In the genomic region with DNA sequence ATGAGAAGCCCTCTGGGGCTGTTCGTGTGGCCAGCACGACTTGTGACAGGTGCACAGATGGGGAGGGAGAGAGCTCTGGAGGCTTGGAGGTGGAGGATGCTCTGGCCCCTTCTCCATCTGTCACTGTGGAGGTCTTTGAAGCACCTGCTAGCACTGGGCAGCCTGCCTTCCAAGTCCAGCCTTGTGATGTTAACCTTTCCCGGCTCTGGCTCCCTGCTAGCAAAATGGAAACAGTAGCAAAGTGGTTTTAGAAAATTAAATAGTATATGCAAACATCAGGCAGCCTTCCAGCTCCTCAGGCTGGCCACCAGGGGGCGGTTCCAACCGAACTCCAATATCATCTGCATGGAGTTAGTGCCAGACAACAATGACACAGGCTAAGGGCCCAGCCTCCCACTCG, we compare ENCODE assay signal across 9 mouse cellular contexts. TPM values are rescaled to one million over a fixed set of nuclear protein-coding genes. Genes with fewer than 3 reads are reported as not detected.
DNase-seq lines count a peak whose midpoint lies in the region; ATAC-seq and TF ChIP-seq lines count a peak whose summit lies in the region.
"Had no signal": no experiment of that assay in that cellular context is flagged by ENCODE, and none has a peak within 500 bp of the region (broad histone marks: within the 10 kb centered on the region; RNA-seq: fewer than 3 reads in every experiment).

No protein-coding gene starts in this region.

- TF ChIP-seq CTCF in bone marrow, adult 2 months (IDR thresholded peaks at IDR 0.05; ENCODE audit: control insufficient read depth, insufficient read depth, low read length): peak; percentile 64
- peak; percentile 71 for TF ChIP-seq CTCF in lung, embryonic 14.5 days (IDR thresholded peaks at IDR 0.05; ENCODE audit: low read depth)

- TF ChIP-seq POLR2A in bone marrow, adult 2 months (IDR thresholded peaks at IDR 0.05; ENCODE audit: borderline replicate concordance, control insufficient read depth, low read depth, low read length): no peak

- 62% methylated on average over 6 of the region's 6 CpGs for whole genome bisulfite sequencing in bone marrow, adult 2 months
- 40% methylated on average over 6 of the region's 6 CpGs for WGBS in lung, embryonic 14.5 days

- H3K27me3 ChIP-seq in lung, embryonic 14.5 days (ENCODE audit: insufficient read depth, low read length): no peaks in the 10 kb centered on the region
- H3K27me3 ChIP-seq: limb, embryonic 13.5 days had no signal

- H3K27ac ChIP-seq in bone marrow, adult 2 months (ENCODE audit: control insufficient read depth, insufficient read depth, low read depth, low read length, poor library complexity): no peak overlapping the region
- no peak overlapping the region for H3K27ac ChIP-seq in lung, embryonic 14.5 days (ENCODE audit: low read depth)
- H3K27ac ChIP-seq: limb, embryonic 13.5 days had no signal

- no peaks in the 10 kb centered on the region for H3K9me3 ChIP-seq in lung, embryonic 14.5 days (ENCODE audit: low read depth, low read length)
- H3K9me3 ChIP-seq: limb, embryonic 13.5 days had no signal

- DNase-seq in CD4-positive, CD25-positive, alpha-beta regulatory T cell, adult 2 months (ENCODE audit: low read depth, low spot score): peak; percentile 56
- peak; percentile 13 to 21 for DNase-seq in left cerebral cortex, adult 18-20 months (ENCODE audit: low spot score in 2 of 2)
- DNase-seq in left cerebral cortex, adult 9 months (ENCODE audit: low spot score in 2 of 2): no peak
- peak; percentile 52 for DNase-seq in lung, embryonic 14.5 days
- DNase-seq in kidney, postnatal 14 days: no peak

- no peak overlapping the region for H3K9ac ChIP-seq in lung, embryonic 14.5 days
- H3K9ac ChIP-seq: limb, embryonic 13.5 days had no signal

- H3K4me1 ChIP-seq in bone marrow, adult 2 months (ENCODE audit: control insufficient read depth, insufficient read depth, low read length): no peaks in the 10 kb centered on the region; the same call in 1 of the 2 replicates
- H3K4me1 ChIP-seq in lung, embryonic 14.5 days (ENCODE audit: insufficient read depth): no peaks in the 10 kb centered on the region

- H3K4me3 ChIP-seq in bone marrow, adult 2 months (replicated peaks; ENCODE audit: control insufficient read depth, low read depth, low read length): no peak overlapping the region
- H3K4me3 ChIP-seq in lung, embryonic 14.5 days (ENCODE audit: low read depth, low read length): no peak overlapping the region
- H3K4me3 ChIP-seq: limb, embryonic 13.5 days had no signal

- H3K4me2 ChIP-seq in lung, embryonic 14.5 days: no peak overlapping the region
- H3K4me2 ChIP-seq: limb, embryonic 13.5 days had no signal

- H3K36me3 ChIP-seq in lung, embryonic 14.5 days (ENCODE audit: insufficient read depth): no peaks in the 10 kb centered on the region

- no peak for ATAC-seq in CD4-positive, CD25-positive, alpha-beta regulatory T cell, adult 4 months
- no peak for ATAC-seq in lung, embryonic 14.5 days (ENCODE audit: insufficient read depth)
- ATAC-seq in granulocyte monocyte progenitor cell, adult 5-6 weeks (replicated peaks; ENCODE audit: poor library complexity, severe bottlenecking): no peak; the same call in 1 of the 2 replicates

RNA-seq across cellular contexts. Expression of gene Itpr3, which starts 14.5 kb away (rescaled TPM):
- polyA plus RNA-seq in CD4-positive, CD25-positive, alpha-beta regulatory T cell, adult 4 months (2017; shearing (Covaris generic)): 1 to 10 TPM; 8.2 to 8.6 TPM
- 1 to 10 TPM; 2.8 to 3.0 TPM for total RNA-seq in left cerebral cortex, adult 18-20 months (2021)
- 10.8 and 12.5 TPM in 2 replicates for polyA plus RNA-seq in bone marrow, adult 2 months (2011; ENCODE audit: insufficient read depth, insufficient read length, low replicate concordance, missing spikeins)
- 5.1 and 5.8 TPM in 2 replicates for polyA plus RNA-seq in lung, embryonic 14.5 days (2014; fragmentation: Nextera tagmentation; extraction: Ambion mirVana)
- total RNA-seq in granulocyte monocyte progenitor cell, adult 5-6 weeks (2014; fragmentation: Nextera tagmentation): 4.0 and 8.5 TPM in 2 replicates
- 6.1 and 6.5 TPM in 2 replicates for total RNA-seq in granulocyte monocyte progenitor cell, adult 5-6 weeks (2017)

RNA-seq across cellular contexts. Expression of gene Bak1, which starts 42.8 kb away (rescaled TPM):
- 1 to 10 TPM; 3.2 to 4.8 TPM for polyA plus RNA-seq in CD4-positive, CD25-positive, alpha-beta regulatory T cell, adult 4 months (2017; shearing (Covaris generic))
- total RNA-seq in left cerebral cortex, adult 18-20 months (2021): 10 to 100 TPM; 12.0 to 13.0 TPM
- 34.2 and 56.8 TPM in 2 replicates for polyA plus RNA-seq in bone marrow, adult 2 months (2011; ENCODE audit: insufficient read depth, insufficient read length, low replicate concordance, missing spikeins)
- polyA plus RNA-seq in lung, embryonic 14.5 days (2014; fragmentation: Nextera tagmentation; extraction: Ambion mirVana): 12.0 and 13.8 TPM in 2 replicates
- total RNA-seq in granulocyte monocyte progenitor cell, adult 5-6 weeks (2014; fragmentation: Nextera tagmentation): 137 and 143 TPM in 2 replicates
- 55.9 and 59.2 TPM in 2 replicates for total RNA-seq in granulocyte monocyte progenitor cell, adult 5-6 weeks (2017)

Comparison
In these comparisons a context has a peak if more than half of its experiments do, and no peak if none do; other contexts are left out.
1. DNase-seq: peak in CD4-positive, CD25-positive, alpha-beta regulatory T cell, adult 2 months (single experiment), left cerebral cortex, adult 18-20 months (2 of 2) and lung, embryonic 14.5 days (single experiment); none in left cerebral cortex, adult 9 months (0 of 2) and kidney, postnatal 14 days (single experiment).